Mouse (Mus musculus): ENCODE measurements around the gene Olfr769. TPM values are rescaled to one million over a fixed set of nuclear protein-coding genes. Genes with fewer than 3 reads are reported as not detected.

Olfr769 gene
- total RNA-seq (2023) = not detected in 2 replicates

GRCm38 (mm10) chr10:129117761-129118160, at the start of gene Olfr769:
Olfr769 (minus strand) TSS chr10:129117861.

GRCm38 (mm10) chr10:129164651-129165050, 47.0 kb upstream of the Olfr769 start, which contains the start of gene Olfr771:
Olfr771 (minus strand) TSS chr10:129164751.

GRCm38 (mm10) chr10:129138898-129139297, 21.2 kb upstream of the Olfr769 start, which contains the start of gene Olfr770:
Olfr770 (minus strand) TSS chr10:129138998.

DNA sequence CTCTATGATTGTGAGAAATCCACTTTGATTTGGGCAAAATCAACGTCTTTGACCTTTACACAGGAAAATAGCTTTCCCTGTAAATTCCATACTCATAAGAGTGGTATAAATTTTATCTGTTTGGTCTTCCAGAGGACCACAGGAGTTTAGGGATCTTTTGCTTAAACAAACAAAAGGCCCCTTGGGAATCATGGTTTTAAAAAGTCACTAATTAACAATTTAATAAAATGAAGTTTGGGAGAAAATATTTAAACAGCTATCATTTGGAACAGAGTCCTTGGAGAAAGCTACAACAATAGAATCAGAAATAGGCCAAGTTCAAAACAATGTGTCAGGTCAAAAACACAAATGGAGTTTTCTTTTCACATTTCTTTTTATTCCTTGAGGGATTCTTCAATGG, 18.4 kb downstream of the Olfr769 start, which contains the start of gene Olfr768:
Gene Olfr768, minus strand, starts transcription at position 101 of the 400 bp plus-strand sequence.

GRCm38 (mm10) chr10:129082810-129083209, 34.9 kb downstream of the Olfr769 start, which contains the start of gene Olfr767:
Olfr767 (minus strand) TSS chr10:129082910.

DNA sequence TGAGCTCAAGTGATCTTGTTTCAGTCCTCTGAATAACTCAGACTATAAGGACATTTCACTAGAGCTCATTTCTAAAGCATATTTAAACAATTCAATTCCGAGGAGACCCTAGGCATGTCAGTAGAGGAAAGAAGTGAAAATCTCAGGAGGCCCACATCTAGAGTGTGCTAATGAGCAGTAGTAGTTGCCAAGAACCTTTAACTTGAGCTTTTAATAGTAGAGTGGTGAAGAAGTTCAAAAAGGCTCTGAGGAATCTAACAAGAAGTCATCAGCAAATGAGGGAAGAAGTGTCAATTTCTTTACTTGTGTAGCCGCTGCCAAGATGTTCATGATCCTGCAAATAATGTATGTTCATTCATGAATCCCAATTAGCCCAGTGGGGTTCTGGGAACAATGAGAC, 48.8 kb downstream of the Olfr769 start, which contains the start of gene Olfr766-ps1:
Gene Olfr766-ps1, minus strand, starts transcription at position 101 of the 400 bp plus-strand sequence.

Other genes starting within 250 kb of the Olfr769 start
- gene Gdf11, start 226.1 kb downstream of the Olfr769 start, total RNA-seq (2023) = 0.09 and 0.16 TPM in 2 replicates
- 149 and 180 TPM in 2 replicates for gene Cd63, start 216.9 kb downstream of the Olfr769 start, total RNA-seq (2023)
- gene Rdh5, start 195.0 kb downstream of the Olfr769 start, total RNA-seq (2023) = 3.3 and 5.5 TPM in 2 replicates
- gene Bloc1s1, start 193.8 kb downstream of the Olfr769 start, total RNA-seq (2023) = 81.6 and 81.7 TPM in 2 replicates
- gene Itga7, start 184.0 kb downstream of the Olfr769 start, total RNA-seq (2023) = 0.13 TPM in 1 of 2 replicates, not detected in the other
- gene Mettl7b, start 156.9 kb downstream of the Olfr769 start, total RNA-seq (2023) = not detected in 2 replicates
- gene Olfr9, start 128.4 kb downstream of the Olfr769 start, total RNA-seq (2023) = not detected in 2 replicates
- not detected in 2 replicates for gene Olfr763, start 107.1 kb downstream of the Olfr769 start, total RNA-seq (2023)
- gene Olfr764-ps1, start 78.0 kb downstream of the Olfr769 start, total RNA-seq (2023) = not detected in 2 replicates
- not detected in 2 replicates for gene Olfr765, start 67.9 kb downstream of the Olfr769 start, total RNA-seq (2023)
- gene Olfr766-ps1, start 48.9 kb downstream of the Olfr769 start, total RNA-seq (2023) = not detected in 2 replicates
- gene Olfr767, start 35.0 kb downstream of the Olfr769 start, total RNA-seq (2023) = 0.09 TPM in 1 of 2 replicates, not detected in the other
- gene Olfr768, start 18.5 kb downstream of the Olfr769 start, total RNA-seq (2023) = not detected in 2 replicates
- gene Olfr770, start 21.1 kb upstream of the Olfr769 start, total RNA-seq (2023) = not detected in 2 replicates
- not detected in 2 replicates for gene Olfr771, start 46.9 kb upstream of the Olfr769 start, total RNA-seq (2023)
- gene Olfr772, start 60.1 kb upstream of the Olfr769 start, total RNA-seq (2023) = not detected in 2 replicates
- gene Olfr773, start 69.6 kb upstream of the Olfr769 start, total RNA-seq (2023) = not detected in 2 replicates
- not detected in 2 replicates for gene Olfr774, start 118.3 kb upstream of the Olfr769 start, total RNA-seq (2023)
- not detected in 2 replicates for gene Olfr775, start 130.6 kb upstream of the Olfr769 start, total RNA-seq (2023)
- not detected in 2 replicates for gene Olfr776, start 141.3 kb upstream of the Olfr769 start, total RNA-seq (2023)
- not detected in 2 replicates for gene Olfr777, start 153.6 kb upstream of the Olfr769 start, total RNA-seq (2023)
- gene Olfr780, start 200.3 kb upstream of the Olfr769 start, total RNA-seq (2023) = not detected in 2 replicates
- not detected in 2 replicates for gene Olfr781, start 211.0 kb upstream of the Olfr769 start, total RNA-seq (2023)
- gene Olfr782, start 231.0 kb upstream of the Olfr769 start, total RNA-seq (2023) = not detected in 2 replicates